Mouse (Mus musculus): ENCODE results near the gene Ltk. TPM values are rescaled to one million over a fixed set of nuclear protein-coding genes. Genes with fewer than 3 reads are reported as not detected.
A peak's percentile ranks its signal among the peaks of the same experiment; 100 is the strongest.

Gene Ltk
- 0.53 and 0.95 TPM in 2 replicates for polyA plus RNA-seq (2015; fragmentation: Nextera tagmentation; extraction: Ambion mirVana)

DNA sequence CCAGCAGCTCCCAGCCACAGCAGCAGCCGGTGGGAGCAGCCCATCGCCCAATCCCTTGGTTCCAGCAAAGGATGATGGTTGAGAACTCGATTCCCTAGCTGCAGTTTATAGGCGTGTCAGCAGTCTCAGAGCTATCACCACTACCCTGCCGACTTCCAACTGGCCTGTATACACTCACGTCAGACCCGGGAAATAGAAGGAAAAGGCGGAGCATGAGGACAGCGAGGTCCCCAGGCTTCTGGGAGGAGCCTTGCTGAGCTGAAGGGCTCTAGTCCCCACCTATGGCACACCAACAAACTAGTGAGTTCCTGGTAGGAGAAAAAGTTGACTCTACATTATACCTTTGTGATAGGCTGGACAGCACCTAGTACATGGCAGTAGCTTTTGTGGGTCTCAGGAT lies at the start of gene Ltk:
TSS of gene Ltk (minus strand) at position 181 of the 400 bp plus-strand sequence.
- no peak within 1 kb of the TSS for H3K4me3 ChIP-seq (replicated peaks)
- H3K4me1 ChIP-seq, result peaks cover 21% of the 10 kb centered on the region
- no peak within 1 kb of the TSS for H3K27ac ChIP-seq
- no peak within 1 kb of the TSS for H3K9ac ChIP-seq
- ATAC-seq (replicated peaks; ENCODE audit: low FRiP score), result no peak
- peaks cover 20% of the 10 kb centered on the region for H3K36me3 ChIP-seq
- H3K4me2 ChIP-seq, result peak within 1 kb of the TSS; percentile 98; the same call in 1 of the 2 replicates
- H3K9me3 ChIP-seq (replicated peaks), result no peaks in the 10 kb centered on the region
- WGBS, result 10% methylated on average over 9 of the region's 9 CpGs
- peaks cover 69% of the 10 kb centered on the region for H3K27me3 ChIP-seq

DNA sequence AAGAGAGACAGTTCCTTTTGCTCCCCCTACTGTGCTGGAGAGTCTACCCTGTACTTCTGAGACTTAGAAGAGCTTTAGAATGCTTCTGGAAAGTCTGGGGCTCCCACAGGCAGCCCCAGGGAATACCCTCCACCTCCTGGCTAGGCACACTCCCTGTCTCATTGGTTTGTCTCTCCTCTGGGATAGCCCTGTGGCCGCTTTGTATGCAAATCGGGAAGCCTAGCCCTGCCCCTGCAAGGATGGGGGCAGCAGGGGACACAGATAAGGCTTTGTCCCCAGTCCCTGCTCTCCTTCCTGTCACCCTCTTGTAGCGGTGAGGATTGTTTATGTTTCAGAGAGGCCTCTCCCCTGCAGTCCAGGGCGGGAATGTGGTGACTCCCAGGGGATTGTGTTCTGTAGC lies 48.6 kb upstream of the Ltk start:
- Histone ChIP-seq H3K9ac (no peak overlapping the region), H3K27me3 (no peaks in the 10 kb centered on the region), H3K27ac (no peak overlapping the region), H3K4me3 (replicated peaks) (no peak overlapping the region), H3K36me3 (peaks cover 36% of the 10 kb centered on the region), H3K4me1 (peaks cover 23% of the 10 kb centered on the region), H3K4me2 (no peak overlapping the region), H3K9me3 (replicated peaks) (no peaks in the 10 kb centered on the region)
- 34% methylated on average over 4 of the region's 4 CpGs for WGBS
- no peak for ATAC-seq (replicated peaks; ENCODE audit: low FRiP score)

DNA sequence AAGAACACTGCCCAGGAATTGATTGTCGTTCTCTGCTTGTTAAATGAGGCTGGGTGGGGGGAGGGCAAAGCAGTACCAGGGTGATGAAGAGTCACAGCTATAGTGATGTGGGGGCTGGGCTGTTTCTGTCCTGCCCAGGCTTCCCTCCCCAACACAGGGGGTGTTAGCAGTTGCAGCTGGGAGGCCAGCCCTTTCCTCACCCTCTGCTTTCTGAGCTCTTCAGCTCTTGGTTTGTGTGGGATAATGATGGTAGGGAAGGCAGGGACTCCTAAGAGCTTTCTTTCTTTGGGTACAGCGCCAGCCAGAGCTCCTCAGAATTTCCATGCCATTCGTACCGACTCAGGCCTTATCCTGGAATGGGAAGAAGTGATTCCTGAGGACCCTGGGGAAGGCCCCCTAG lies 48.2 kb upstream of the Ltk start:
- no peaks in the 10 kb centered on the region for H3K9me3 ChIP-seq (replicated peaks)
- no peak for ATAC-seq (replicated peaks; ENCODE audit: low FRiP score)
- H3K4me3 ChIP-seq (replicated peaks), result no peak overlapping the region
- H3K27me3 ChIP-seq, result no peaks in the 10 kb centered on the region
- no peak overlapping the region for H3K27ac ChIP-seq
- H3K9ac ChIP-seq, result no peak overlapping the region
- H3K36me3 ChIP-seq, result peaks cover 36% of the 10 kb centered on the region
- 41% methylated on average over 4 of the region's 4 CpGs for WGBS
- H3K4me1 ChIP-seq, result peaks cover 28% of the 10 kb centered on the region
- H3K4me2 ChIP-seq, result no peak overlapping the region

DNA sequence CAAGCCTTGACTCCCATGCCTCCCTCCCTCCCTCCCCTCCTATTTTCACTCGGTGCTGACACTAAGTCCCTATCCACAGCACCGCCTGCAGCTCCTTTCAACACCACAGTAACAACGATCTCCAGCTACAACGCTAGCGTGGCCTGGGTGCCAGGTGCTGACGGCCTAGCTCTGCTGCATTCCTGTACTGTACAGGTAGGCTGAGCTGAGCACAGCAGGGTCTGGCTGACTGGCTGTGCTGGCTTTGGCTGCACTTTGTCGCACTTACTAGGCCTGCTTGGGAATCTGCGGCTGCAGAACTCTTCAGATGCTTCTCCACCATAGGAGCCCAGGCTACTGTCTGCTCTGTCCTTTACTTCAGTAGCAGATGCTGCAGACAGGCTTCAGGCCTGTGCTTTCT lies 45.3 kb upstream of the Ltk start:
- WGBS, result 64% methylated on average over 8 of the region's 8 CpGs

DNA sequence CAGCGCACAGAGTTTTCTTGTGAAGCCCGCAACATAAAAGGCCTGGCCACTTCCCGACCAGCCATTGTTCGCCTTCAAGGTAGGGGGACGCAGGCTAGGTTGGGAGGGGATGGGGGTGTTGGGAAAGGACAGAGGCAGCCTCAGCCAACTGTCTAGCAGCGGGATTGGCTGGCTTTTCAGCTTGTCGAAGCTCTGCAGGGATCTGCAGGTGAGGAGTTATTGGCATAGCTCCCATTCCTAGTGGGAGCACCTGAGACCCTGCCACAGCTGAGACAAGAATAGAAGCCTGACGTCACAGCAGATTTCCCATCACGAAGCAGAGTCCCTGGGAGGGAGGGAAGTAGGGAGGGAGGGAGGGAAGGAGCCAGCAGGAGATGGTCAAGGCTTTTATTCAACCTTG lies 44.5 kb upstream of the Ltk start:
- Histone ChIP-seq H3K4me1 (peaks cover 55% of the 10 kb centered on the region), H3K27me3 (peaks cover 10% of the 10 kb centered on the region), H3K4me3 (replicated peaks) (no peak overlapping the region), H3K9ac (no peak overlapping the region), H3K9me3 (replicated peaks) (no peaks in the 10 kb centered on the region), H3K36me3 (peaks cover 24% of the 10 kb centered on the region; the same call in 1 of the 2 replicates), H3K4me2 (no peak overlapping the region), H3K27ac (no peak overlapping the region)
- no peak for ATAC-seq (replicated peaks; ENCODE audit: low FRiP score)
- WGBS, result 52% methylated on average over 9 of the region's 9 CpGs

More for the DNA sequence above, 45.3 kb upstream of the Ltk start:
- Histone ChIP-seq H3K4me2 (no peak overlapping the region), H3K27me3 (peaks cover 10% of the 10 kb centered on the region), H3K36me3 (peaks cover 29% of the 10 kb centered on the region; the same call in 1 of the 2 replicates), H3K4me3 (replicated peaks) (no peak overlapping the region), H3K4me1 (peaks cover 50% of the 10 kb centered on the region), H3K27ac (no peak overlapping the region), H3K9me3 (replicated peaks) (no peaks in the 10 kb centered on the region), H3K9ac (no peak overlapping the region)
- no peak for ATAC-seq (replicated peaks; ENCODE audit: low FRiP score)

DNA sequence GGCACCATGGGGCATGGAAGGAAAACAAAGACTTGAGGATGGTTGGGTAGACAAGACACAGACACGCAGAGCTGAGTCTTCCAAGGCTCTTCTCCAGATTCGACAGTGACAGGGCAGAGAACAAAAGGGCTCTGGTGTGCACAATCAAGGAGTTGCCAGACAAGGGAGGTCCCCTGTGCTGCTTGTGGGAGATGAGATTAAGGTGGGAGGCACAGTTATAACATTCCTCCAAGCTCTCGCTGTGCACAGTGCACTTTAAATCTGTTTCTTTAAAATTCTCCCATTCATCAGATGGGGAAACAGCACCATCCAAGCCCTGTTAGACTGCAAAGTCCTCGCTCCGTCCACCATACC lies 44.0 kb upstream of the Ltk start:
- Histone ChIP-seq H3K27ac (0 out of 2 replicates have a peak overlapping the region, but pooled peaks have one; percentile 38), H3K9me3 (replicated peaks) (no peaks in the 10 kb centered on the region), H3K4me1 (peaks cover 56% of the 10 kb centered on the region), H3K4me2 (no peak overlapping the region), H3K9ac (no peak overlapping the region), H3K4me3 (replicated peaks) (no peak overlapping the region), H3K27me3 (peaks cover 10% of the 10 kb centered on the region), H3K36me3 (peaks cover 24% of the 10 kb centered on the region; the same call in 1 of the 2 replicates)
- no peak for ATAC-seq (replicated peaks; ENCODE audit: low FRiP score)
- WGBS, result 64% methylated on average over 5 of the region's 5 CpGs

DNA sequence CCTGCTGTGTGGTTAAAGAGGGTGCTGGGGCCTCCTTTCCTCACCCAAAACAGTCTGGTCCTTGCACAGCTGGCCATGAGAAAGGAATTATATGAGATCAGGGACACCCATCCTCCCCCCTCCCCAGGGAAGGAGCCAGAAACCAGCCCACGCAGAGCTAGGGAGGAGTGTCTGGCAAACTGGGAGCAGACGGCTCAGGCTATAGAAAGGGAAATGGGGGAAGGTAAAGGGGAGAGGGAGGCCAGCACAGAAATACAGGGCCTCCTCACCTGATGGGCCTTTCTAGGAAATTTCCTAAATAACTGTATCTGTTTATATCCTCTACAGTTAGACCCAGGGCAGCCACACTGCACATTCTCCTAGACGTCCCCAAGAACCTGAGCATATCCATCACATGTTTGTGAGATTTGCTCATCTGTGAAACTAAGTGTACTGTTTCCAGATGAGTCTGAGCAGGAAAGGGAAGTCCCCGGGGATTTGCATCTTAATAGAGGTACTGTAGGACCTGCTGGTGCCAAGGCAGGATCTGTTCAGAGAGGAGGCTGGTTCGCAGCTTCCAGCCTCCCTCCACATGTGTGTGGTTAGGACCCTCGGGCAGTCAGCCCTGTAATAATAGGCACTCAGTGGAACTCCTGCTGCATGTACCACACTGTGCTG lies 43.5 kb upstream of the Ltk start:
- H3K36me3 ChIP-seq, result peaks cover 19% of the 10 kb centered on the region; the same call in 1 of the 2 replicates
- H3K9ac ChIP-seq, result no peak overlapping the region
- H3K4me2 ChIP-seq, result no peak overlapping the region
- no peaks in the 10 kb centered on the region for H3K9me3 ChIP-seq (replicated peaks)
- H3K27ac ChIP-seq, result peak overlapping the region; percentile 38
- peaks cover 14% of the 10 kb centered on the region for H3K27me3 ChIP-seq
- H3K4me1 ChIP-seq, result peaks cover 56% of the 10 kb centered on the region
- 38% methylated on average over 6 of the region's 6 CpGs for WGBS
- H3K4me3 ChIP-seq (replicated peaks), result no peak overlapping the region
- ATAC-seq (replicated peaks; ENCODE audit: low FRiP score), result no peak

DNA sequence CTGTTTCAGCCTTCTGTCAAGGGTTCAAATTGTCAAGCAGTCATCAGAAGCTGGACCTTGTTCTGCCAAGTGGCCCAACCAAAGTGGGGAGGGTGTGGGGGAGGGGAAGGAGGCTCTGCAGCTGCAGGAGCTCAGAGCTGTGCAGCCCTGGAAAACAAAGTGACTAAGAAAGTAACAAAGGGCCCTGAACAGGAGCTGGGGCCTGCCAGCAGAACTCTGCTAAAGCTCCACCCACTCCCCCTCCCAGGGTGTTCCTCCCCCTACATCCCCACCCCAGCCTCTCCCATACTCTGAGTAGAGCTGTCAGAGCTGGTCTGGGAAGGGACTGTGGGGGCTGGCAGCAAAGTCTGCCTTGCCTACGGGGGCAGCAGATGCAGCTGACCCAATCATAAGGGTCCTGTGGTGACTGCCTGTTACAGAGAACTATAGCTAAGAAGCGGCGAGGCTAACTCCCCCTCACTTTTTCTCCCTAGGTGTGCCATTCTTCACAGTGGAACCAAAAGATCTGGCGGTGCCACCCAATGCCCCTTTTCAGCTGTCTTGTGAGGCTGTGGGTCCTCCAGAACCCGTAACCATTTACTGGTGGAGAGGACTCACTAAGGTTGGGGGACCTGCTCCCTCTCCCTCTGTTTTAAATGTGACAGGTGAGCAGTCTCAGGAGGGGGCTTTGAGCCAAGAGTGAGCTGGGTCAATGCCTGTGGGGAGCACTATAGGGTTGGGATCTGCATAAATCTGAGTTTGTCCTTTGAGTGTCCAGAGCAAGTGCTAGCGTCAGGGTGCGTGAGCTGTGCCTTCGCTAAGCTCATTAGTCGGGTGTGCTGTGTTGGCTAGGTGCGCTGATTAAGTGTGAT lies 42.8 kb upstream of the Ltk start:
- Histone ChIP-seq H3K27ac (peak overlapping the region; percentile 38), H3K9ac (no peak overlapping the region), H3K27me3 (peaks cover 20% of the 10 kb centered on the region), H3K9me3 (replicated peaks) (no peaks in the 10 kb centered on the region), H3K36me3 (0 out of 2 replicates have a peak, but pooled peaks cover 17% of the 10 kb centered on the region), H3K4me2 (0 out of 2 replicates have a peak overlapping the region, but pooled peaks have one; percentile 5), H3K4me1 (peaks cover 59% of the 10 kb centered on the region), H3K4me3 (replicated peaks) (no peak overlapping the region)
- ATAC-seq (replicated peaks; ENCODE audit: low FRiP score), result 0 out of 2 replicates have a peak, but pooled peaks have one; percentile 5
- 46% methylated on average over 10 of the region's 10 CpGs for WGBS

DNA sequence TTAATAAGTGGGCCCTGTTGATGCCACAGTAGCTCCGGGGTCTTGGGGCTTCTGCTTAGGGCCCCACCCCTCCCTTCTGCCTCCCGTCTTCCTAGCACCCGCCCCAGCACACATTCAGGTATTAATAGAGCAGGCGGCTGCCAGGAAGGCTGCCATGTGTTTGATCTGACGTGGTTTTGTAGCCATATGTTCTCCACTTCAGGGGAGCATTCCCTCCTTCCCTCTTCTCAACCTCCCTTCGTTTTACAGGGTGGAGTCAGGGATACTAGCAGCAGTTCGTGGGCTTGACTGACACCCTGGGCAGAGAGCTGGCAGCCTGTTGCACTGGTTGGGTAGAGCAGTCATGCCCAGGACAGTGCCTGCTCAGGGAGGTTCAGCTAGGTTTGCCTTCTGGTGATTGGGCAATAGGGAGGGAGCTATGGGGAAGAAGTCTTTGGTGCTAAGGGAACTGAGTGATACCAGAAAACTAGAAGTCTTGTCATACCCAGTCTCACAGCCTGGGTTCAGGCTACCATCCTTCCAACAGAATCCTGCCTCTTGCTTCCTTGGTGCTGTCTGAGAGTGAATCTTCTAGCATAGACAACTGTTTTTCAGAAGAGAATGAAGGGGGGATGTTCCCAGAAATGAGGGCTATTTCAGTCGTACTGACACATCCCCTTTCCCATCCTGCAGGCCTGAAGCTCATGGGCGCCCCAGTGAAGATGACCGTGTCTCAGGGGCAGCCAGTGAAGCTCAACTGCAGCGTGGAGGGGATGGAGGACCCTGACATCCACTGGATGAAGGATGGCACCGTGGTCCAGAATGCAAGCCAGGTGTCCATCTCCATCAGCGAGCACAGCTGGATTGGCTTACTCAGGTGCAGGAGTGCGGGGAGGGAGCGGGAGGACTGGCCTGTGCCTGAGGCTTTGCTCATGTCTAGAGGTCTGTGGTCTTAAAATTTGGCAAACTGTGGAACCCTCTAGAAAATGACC lies 40.9 kb upstream of the Ltk start:
- no peaks in the 10 kb centered on the region for H3K9me3 ChIP-seq (replicated peaks)
- H3K27ac ChIP-seq, result no peak overlapping the region
- H3K36me3 ChIP-seq, result 0 out of 2 replicates have a peak, but pooled peaks cover 9% of the 10 kb centered on the region
- ATAC-seq (replicated peaks; ENCODE audit: low FRiP score), result no peak
- H3K27me3 ChIP-seq, result peaks cover 38% of the 10 kb centered on the region
- 56% methylated on average over 15 of the region's 15 CpGs for WGBS
- peak overlapping the region; percentile 99 for H3K4me2 ChIP-seq
- H3K9ac ChIP-seq, result no peak overlapping the region
- peaks cover 62% of the 10 kb centered on the region for H3K4me1 ChIP-seq
- H3K4me3 ChIP-seq (replicated peaks), result peak overlapping the region; percentile 80; the same call in 1 of the 2 replicates

DNA sequence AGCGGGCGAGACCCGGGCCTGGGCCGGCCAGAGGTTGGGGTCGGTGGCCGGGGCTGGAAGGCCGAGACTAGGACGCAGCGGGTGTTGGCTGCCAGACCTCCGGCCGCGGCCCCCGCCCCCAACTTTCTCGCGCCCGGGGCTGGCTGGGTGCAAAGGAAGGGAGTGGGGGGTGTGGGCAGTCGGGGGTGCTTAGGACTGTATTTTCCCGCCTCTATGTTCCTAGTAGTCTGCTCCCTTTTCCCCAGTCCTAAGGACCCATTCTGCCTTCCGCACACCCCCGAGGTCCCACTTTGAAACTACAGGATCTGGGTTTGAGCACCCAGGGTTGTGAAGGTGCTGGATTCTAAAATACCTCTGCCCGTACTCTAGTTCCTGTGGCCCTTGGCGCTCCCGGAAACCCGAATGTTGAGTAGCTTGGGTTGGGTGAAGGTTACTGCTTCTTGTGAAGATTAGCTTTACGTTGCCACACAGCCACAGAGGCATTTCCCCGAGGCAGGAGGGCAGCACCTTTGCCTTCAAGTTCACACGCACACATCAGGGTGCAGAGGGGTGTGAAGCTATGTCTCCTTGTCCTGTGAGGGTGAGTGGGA lies 39.8 kb upstream of the Ltk start:
- H3K9me3 ChIP-seq (replicated peaks), result no peaks in the 10 kb centered on the region
- peaks cover 38% of the 10 kb centered on the region for H3K27me3 ChIP-seq
- H3K27ac ChIP-seq, result no peak overlapping the region
- under 1% methylated on average over 24 of the region's 27 CpGs for WGBS
- peak overlapping the region; percentile 80 for H3K9ac ChIP-seq
- H3K4me3 ChIP-seq (replicated peaks), result peak overlapping the region; percentile 80
- peak; percentile 55; the same call in 1 of the 2 replicates for ATAC-seq (replicated peaks; ENCODE audit: low FRiP score)
- H3K4me2 ChIP-seq, result peak overlapping the region; percentile 99
- peaks cover 59% of the 10 kb centered on the region for H3K4me1 ChIP-seq
- H3K36me3 ChIP-seq, result 0 out of 2 replicates have a peak, but pooled peaks cover 9% of the 10 kb centered on the region
